Mouse (Mus musculus) kidney, embryonic 16.5 days (tissue): ENCODE measurements around the gene Nsg2. TPM values are rescaled to one million over a fixed set of nuclear protein-coding genes. Genes with fewer than 3 reads are reported as not detected.

Source experiments
- ATAC-seq: fragments of 200-750 bp; cut with Nextera tagmentation; 2 replicates; pipeline ENCODE4 v1.8.0; 2017; ENCODE audit warnings: moderate TSS enrichment; ENCODE audit not compliant: low FRiP score, low TSS enrichment
- H3K27ac ChIP-seq: fragments of 300-500 bp; sonication (generic); 2 replicates; pipeline ENCODE4 v1.5.1; 2014; ENCODE audit warnings: low read length
- H3K27me3 ChIP-seq: fragments of 300-500 bp; sonication (generic); 2 replicates; pipeline ENCODE4 v1.6.1; 2014; ENCODE audit warnings: low read length, control low read depth, mixed read lengths; ENCODE audit not compliant: insufficient read depth
- H3K36me3 ChIP-seq: fragments of 300-500 bp; sonication (generic); 2 replicates; pipeline ENCODE4 v1.6.1; 2014; ENCODE audit warnings: low read length, control low read depth, mixed read lengths; ENCODE audit not compliant: insufficient read depth
- H3K4me1 ChIP-seq: fragments of 300-500 bp; sonication (generic); 2 replicates; pipeline ENCODE4 v1.6.1; 2014; ENCODE audit warnings: low read length, control low read depth, mixed read lengths; ENCODE audit not compliant: insufficient read depth
- H3K4me2 ChIP-seq: fragments of 300-500 bp; sonication (generic); replicated peaks from 2 replicates; pipeline ENCODE4 v1.6.1; 2014; ENCODE audit warnings: low read depth, low read length
- H3K4me3 ChIP-seq: fragments of 300-500 bp; sonication (generic); 2 replicates; pipeline ENCODE4 v1.5.1; 2014; ENCODE audit warnings: mild to moderate bottlenecking, low read length
- H3K9ac ChIP-seq: fragments of 300-500 bp; sonication (generic); replicated peaks from 2 replicates; pipeline ENCODE4 v1.6.1; 2014; ENCODE audit warnings: low read length
- H3K9me3 ChIP-seq: fragments of 300-500 bp; sonication (generic); 2 replicates; pipeline ENCODE4 v1.6.1; 2016; ENCODE audit warnings: low read length, control low read depth
- WGBS: fragments of 180-500 bp; shearing (Covaris S2); extraction: QIAGEN DNeasy Blood & Tissue Kit; methylation state at CpG from one replicate; pipeline ENCODE4 v1.1.7; 2014; 5-methylcytosine and 5-hydroxymethylcytosine counted together
- polyA plus RNA-seq: library from polyadenylated mRNA; unstranded; fragments of >200 nt; fragmentation: Nextera tagmentation; extraction: Ambion mirVana; gene quantifications from 2 replicates; pipeline ENCODE4 v1.2.1, GENCODE M21; 2015

The Nsg2 gene
- polyA plus RNA-seq, 1 experiment from 2014 or later: 5.9 TPM

- Histone ChIP-seq H3K27me3 (no peaks in the 10 kb centered on the region), H3K4me2 (no peak overlapping the region), H3K4me3 (no peak overlapping the region), H3K4me1 (peaks cover 18% of the 10 kb centered on the region), H3K9ac (no peak overlapping the region), H3K36me3 (no peaks in the 10 kb centered on the region), H3K27ac (no peak overlapping the region), H3K9me3 (no peaks in the 10 kb centered on the region)
- no peak for ATAC-seq
- WGBS: 82% methylated on average over 3 of the region's 3 CpGs
Measured at GRCm38 (mm10) chr11:32028605-32029004, 28.3 kb downstream of the Nsg2 start.

GRCm38 (mm10) chr11:32029356-32029755, 29.1 kb downstream of the Nsg2 start:
- ATAC-seq: no peak
- WGBS: 84% methylated on average over 5 of the region's 5 CpGs
- no peak overlapping the region for H3K27ac ChIP-seq
- H3K9ac ChIP-seq: no peak overlapping the region
- H3K4me3 ChIP-seq: no peak overlapping the region
- no peaks in the 10 kb centered on the region for H3K27me3 ChIP-seq
- no peak overlapping the region for H3K4me2 ChIP-seq
- H3K9me3 ChIP-seq: no peaks in the 10 kb centered on the region
- no peaks in the 10 kb centered on the region for H3K36me3 ChIP-seq
- H3K4me1 ChIP-seq: peaks cover 18% of the 10 kb centered on the region

GRCm38 (mm10) chr11:32031396-32031795, 31.1 kb downstream of the Nsg2 start:
- H3K9ac ChIP-seq: no peak overlapping the region
- no peak overlapping the region for H3K27ac ChIP-seq
- H3K27me3 ChIP-seq: no peaks in the 10 kb centered on the region
- no peaks in the 10 kb centered on the region for H3K9me3 ChIP-seq
- no peak for ATAC-seq
- no peak overlapping the region for H3K4me3 ChIP-seq
- H3K4me2 ChIP-seq: no peak overlapping the region
- peaks cover 16% of the 10 kb centered on the region for H3K4me1 ChIP-seq
- 73% methylated on average over 4 of the region's 4 CpGs for WGBS
- H3K36me3 ChIP-seq: no peaks in the 10 kb centered on the region

- Histone ChIP-seq H3K9me3 (no peaks in the 10 kb centered on the region), H3K4me2 (no peak overlapping the region), H3K4me3 (no peak overlapping the region), H3K27ac (no peak overlapping the region), H3K4me1 (peaks cover 10% of the 10 kb centered on the region), H3K36me3 (no peaks in the 10 kb centered on the region), H3K9ac (no peak overlapping the region), H3K27me3 (no peaks in the 10 kb centered on the region)
- 82% methylated on average over 9 of the region's 9 CpGs for WGBS
- ATAC-seq: no peak
Measured at GRCm38 (mm10) chr11:32032053-32032452, 31.8 kb downstream of the Nsg2 start.

- H3K27me3 ChIP-seq: no peaks in the 10 kb centered on the region
- ATAC-seq: no peak
- no peak overlapping the region for H3K4me2 ChIP-seq
- H3K4me3 ChIP-seq: no peak overlapping the region
- no peaks in the 10 kb centered on the region for H3K9me3 ChIP-seq
- 73% methylated on average over 5 of the region's 5 CpGs for WGBS
- no peaks in the 10 kb centered on the region for H3K4me1 ChIP-seq
- no peaks in the 10 kb centered on the region for H3K36me3 ChIP-seq
- no peak overlapping the region for H3K27ac ChIP-seq
- no peak overlapping the region for H3K9ac ChIP-seq
Measured at GRCm38 (mm10) chr11:32035831-32036230, 35.6 kb downstream of the Nsg2 start.

- Histone ChIP-seq H3K27ac (no peak overlapping the region), H3K36me3 (no peaks in the 10 kb centered on the region), H3K4me3 (no peak overlapping the region), H3K4me1 (no peaks in the 10 kb centered on the region), H3K27me3 (no peaks in the 10 kb centered on the region), H3K9me3 (no peaks in the 10 kb centered on the region), H3K4me2 (no peak overlapping the region), H3K9ac (no peak overlapping the region)
- 59% methylated on average over 4 of the region's 4 CpGs for WGBS
- ATAC-seq: no peak
Measured at GRCm38 (mm10) chr11:32039656-32040055, 39.4 kb downstream of the Nsg2 start.

- Histone ChIP-seq H3K9me3 (no peaks in the 10 kb centered on the region), H3K27me3 (no peaks in the 10 kb centered on the region), H3K4me1 (no peaks in the 10 kb centered on the region), H3K4me2 (no peak overlapping the region), H3K9ac (no peak overlapping the region), H3K36me3 (no peaks in the 10 kb centered on the region), H3K4me3 (no peak overlapping the region), H3K27ac (no peak overlapping the region)
- ATAC-seq: no peak
- 90% methylated on average over 11 of the region's 11 CpGs for WGBS
Measured at GRCm38 (mm10) chr11:32057389-32057788, 57.1 kb downstream of the Nsg2 start.

GRCm38 (mm10) chr11:32057861-32058260, 57.6 kb downstream of the Nsg2 start:
- Histone ChIP-seq H3K4me1 (no peaks in the 10 kb centered on the region), H3K9ac (no peak overlapping the region), H3K36me3 (no peaks in the 10 kb centered on the region), H3K27me3 (no peaks in the 10 kb centered on the region), H3K4me2 (no peak overlapping the region), H3K9me3 (no peaks in the 10 kb centered on the region), H3K27ac (no peak overlapping the region), H3K4me3 (no peak overlapping the region)
- WGBS: 90% methylated on average over 13 of the region's 13 CpGs
- ATAC-seq: no peak

- 54% methylated on average over 2 of the region's 2 CpGs for WGBS
- Histone ChIP-seq H3K4me3 (no peak overlapping the region), H3K9me3 (no peaks in the 10 kb centered on the region), H3K27ac (no peak overlapping the region), H3K36me3 (no peaks in the 10 kb centered on the region), H3K27me3 (no peaks in the 10 kb centered on the region), H3K4me1 (no peaks in the 10 kb centered on the region), H3K9ac (no peak overlapping the region), H3K4me2 (no peak overlapping the region)
- no peak for ATAC-seq
Measured at GRCm38 (mm10) chr11:32061020-32061419, 60.8 kb downstream of the Nsg2 start.

GRCm38 (mm10) chr11:32061874-32062273, 61.6 kb downstream of the Nsg2 start:
- ATAC-seq: no peak
- Histone ChIP-seq H3K9me3 (no peaks in the 10 kb centered on the region), H3K4me1 (no peaks in the 10 kb centered on the region), H3K4me3 (no peak overlapping the region), H3K4me2 (no peak overlapping the region), H3K9ac (no peak overlapping the region), H3K27me3 (no peaks in the 10 kb centered on the region), H3K36me3 (no peaks in the 10 kb centered on the region), H3K27ac (no peak overlapping the region)
- 88% methylated on average over 10 of the region's 10 CpGs for WGBS
